Mouse (Mus musculus): ENCODE measurements around the gene Fat3. TPM values are rescaled to one million over a fixed set of nuclear protein-coding genes. Genes with fewer than 3 reads are reported as not detected.
A peak's percentile ranks its signal among the peaks of the same experiment; 100 is the strongest.

Fat3 gene
- total RNA-seq, 2 experiments from 2014 or later, result 31.5 to 33.1 TPM

DNA sequence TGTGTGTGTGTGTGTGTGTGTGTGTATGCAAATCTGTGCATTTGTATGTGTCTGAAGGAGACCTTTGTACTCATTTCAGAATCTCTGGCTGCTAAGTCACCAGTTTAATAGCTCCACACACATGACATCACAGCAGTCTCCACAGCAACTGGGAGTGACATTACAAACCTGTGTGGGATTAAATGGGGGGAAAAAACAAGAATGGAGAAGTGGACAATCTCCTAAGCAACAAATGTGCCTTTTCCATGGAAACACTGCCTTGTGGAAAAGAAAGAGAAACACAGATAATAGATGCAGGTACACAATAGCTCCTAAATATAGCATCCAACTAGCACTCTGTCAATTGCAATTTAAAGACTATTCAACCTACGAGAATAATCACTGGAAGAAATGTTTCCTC is 353.4 kb downstream of the Fat3 start:
- DNase-seq (ENCODE audit: low spot score in 2 of 2), result no peak

DNA sequence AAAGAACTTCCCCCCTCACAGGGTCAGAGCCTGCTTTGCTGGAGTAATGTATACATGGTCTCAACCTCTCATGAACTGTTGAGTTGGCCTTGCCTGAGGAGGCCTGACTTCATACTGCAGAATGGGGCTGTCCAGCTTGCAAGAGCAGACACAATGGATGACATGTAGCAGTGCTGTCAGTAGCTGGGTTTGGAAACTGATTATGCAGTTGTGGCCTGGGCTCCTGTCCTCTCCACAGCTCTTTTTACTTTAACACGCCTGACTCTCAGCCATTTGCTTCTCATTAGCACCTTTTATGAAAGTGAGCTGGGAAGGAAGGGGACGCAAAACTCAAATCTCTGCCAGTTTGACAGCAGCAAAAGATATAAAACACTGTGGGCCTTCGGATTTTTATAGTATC is 356.4 kb downstream of the Fat3 start:
- no peak for DNase-seq (ENCODE audit: low spot score in 2 of 2)

- no peak for DNase-seq (ENCODE audit: low spot score in 2 of 2)
These were observed 361.8 kb downstream of the Fat3 start for GRCm38 (mm10) chr9:16139300-16139699.

DNA sequence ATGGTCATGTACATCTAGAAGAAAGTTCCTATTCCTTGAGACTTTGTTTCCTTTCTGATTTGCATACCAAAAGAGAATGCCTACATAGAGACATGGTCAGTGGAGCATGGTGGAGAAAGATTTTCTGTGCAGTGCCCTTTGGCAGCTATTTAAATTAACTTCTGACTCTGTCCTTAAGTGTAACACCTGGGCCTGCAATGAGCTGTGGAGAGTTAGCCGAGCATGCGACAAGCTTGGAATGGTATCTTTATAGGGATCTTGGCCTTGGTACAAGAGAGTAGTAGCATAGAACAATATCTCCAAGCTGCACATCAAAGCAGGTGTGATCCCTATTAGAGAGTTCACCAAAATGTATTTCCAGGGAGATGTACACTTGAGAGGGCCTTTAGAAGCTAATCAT is 368.0 kb downstream of the Fat3 start:
- no peak for DNase-seq (ENCODE audit: low spot score in 2 of 2)

GRCm38 (mm10) chr9:16132594-16132993 is 368.5 kb downstream of the Fat3 start:
- DNase-seq (ENCODE audit: low spot score in 2 of 2), result no peak

DNA sequence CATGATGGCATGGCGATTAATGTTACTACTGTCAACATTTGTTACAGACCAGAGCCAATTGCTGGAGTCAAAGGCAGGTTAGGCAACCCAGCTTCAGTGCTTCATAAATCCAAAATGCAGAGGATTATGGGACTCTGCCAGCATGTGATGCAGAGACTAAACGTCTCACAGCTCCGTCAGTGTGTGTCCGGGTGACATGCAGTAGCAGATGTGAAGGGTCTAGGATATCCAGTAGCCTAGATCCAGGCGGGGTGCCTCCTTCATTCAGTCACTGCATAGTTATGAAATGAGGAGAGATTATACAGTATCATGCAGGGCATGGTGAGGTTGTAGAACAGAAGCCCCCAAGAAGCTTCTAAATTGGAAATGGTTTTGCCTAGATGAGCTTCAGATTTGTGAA is 379.3 kb downstream of the Fat3 start:
- no peak for DNase-seq (ENCODE audit: low spot score in 2 of 2)

- DNase-seq (ENCODE audit: low spot score in 2 of 2), result no peak
These were observed 386.1 kb downstream of the Fat3 start for GRCm38 (mm10) chr9:16114821-16115485.

GRCm38 (mm10) chr9:16113936-16114642 is 387.0 kb downstream of the Fat3 start:
- peak; percentile 87 to 94 for DNase-seq (ENCODE audit: low spot score in 2 of 2)

GRCm38 (mm10) chr9:16107900-16108299 is 393.2 kb downstream of the Fat3 start:
- DNase-seq (ENCODE audit: low spot score in 2 of 2), result no peak

DNA sequence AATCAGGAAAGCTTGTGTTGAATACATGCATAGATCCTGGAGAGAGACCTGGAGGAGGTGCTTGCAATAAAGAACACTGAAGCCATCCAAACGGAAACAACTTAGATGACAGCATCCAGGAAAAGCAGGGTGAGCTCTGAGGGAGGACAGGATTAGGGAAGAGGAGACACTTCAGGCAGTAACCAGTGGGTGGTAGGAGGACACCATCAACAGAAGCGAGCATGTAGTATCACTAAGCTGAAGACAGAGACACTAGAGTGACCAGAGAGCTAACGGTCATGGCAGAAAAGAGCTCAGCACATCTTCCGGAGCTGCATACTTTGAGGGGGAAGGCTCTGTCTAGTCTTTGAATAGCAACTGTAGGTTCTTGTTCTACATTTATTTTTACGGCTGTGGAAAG is 393.7 kb downstream of the Fat3 start:
- DNase-seq (ENCODE audit: low spot score in 2 of 2), result no peak

- DNase-seq (ENCODE audit: low spot score in 2 of 2), result no peak
These were observed 402.5 kb downstream of the Fat3 start for GRCm38 (mm10) chr9:16098553-16098952.

- DNase-seq (ENCODE audit: low spot score in 2 of 2), result peak in 1 of 2 experiments; percentile 27
These were observed 407.9 kb downstream of the Fat3 start for GRCm38 (mm10) chr9:16093047-16093668.

- DNase-seq (ENCODE audit: low spot score in 2 of 2), result no peak
These were observed 408.8 kb downstream of the Fat3 start for GRCm38 (mm10) chr9:16092051-16092967.

GRCm38 (mm10) chr9:16079292-16079691 is 421.8 kb downstream of the Fat3 start:
- DNase-seq (ENCODE audit: low spot score in 2 of 2), result no peak

GRCm38 (mm10) chr9:16074664-16075063 is 426.4 kb downstream of the Fat3 start:
- DNase-seq (ENCODE audit: low spot score in 2 of 2), result no peak

DNA sequence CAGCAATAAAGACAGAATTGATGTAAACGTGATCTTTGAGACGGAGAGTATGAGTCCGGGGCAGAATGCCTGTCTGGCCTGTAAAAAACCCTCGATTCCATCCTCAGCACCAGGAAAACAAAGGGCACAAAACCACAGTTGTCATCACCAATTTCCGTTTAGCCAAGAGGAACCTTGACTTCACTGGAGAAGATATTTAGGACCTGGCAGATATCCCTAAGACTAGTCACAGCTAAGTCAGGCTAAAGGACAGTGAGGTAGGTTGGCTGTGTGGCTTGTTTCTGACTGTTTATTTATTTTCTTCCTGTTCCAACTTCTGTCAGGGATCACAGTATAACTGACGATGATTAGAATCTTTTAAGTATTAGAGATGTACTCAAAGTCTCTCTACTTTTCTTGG is 427.0 kb downstream of the Fat3 start:
- no peak for DNase-seq (ENCODE audit: low spot score in 2 of 2)

- no peak for DNase-seq (ENCODE audit: low spot score in 2 of 2)
These were observed 437.6 kb downstream of the Fat3 start for GRCm38 (mm10) chr9:16063447-16063846.

- DNase-seq (ENCODE audit: low spot score in 2 of 2), result no peak
These were observed 438.6 kb downstream of the Fat3 start for GRCm38 (mm10) chr9:16062472-16062871.

DNA sequence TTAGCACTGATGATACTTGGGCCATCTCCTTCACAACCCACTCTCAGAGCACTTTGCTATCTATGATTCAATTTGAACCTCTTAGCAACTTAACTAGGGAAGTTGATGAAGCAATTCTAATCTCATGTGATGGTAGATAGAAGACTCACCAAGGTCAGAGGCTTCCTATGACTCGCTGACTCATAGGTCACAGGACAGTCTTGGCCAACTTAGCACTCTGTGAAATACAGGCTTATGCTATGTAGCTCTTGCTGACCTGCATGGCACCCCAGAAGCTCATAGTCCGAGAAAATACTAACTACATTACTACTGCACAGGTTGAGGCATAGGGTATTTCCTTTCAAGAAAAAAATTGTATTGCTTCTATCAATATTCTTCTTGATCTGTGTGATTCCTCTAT is 454.4 kb downstream of the Fat3 start:
- DNase-seq (ENCODE audit: low spot score in 2 of 2), result no peak

- no peak for DNase-seq (ENCODE audit: low spot score in 2 of 2)
These were observed 463.7 kb downstream of the Fat3 start for GRCm38 (mm10) chr9:16037375-16037774.

DNA sequence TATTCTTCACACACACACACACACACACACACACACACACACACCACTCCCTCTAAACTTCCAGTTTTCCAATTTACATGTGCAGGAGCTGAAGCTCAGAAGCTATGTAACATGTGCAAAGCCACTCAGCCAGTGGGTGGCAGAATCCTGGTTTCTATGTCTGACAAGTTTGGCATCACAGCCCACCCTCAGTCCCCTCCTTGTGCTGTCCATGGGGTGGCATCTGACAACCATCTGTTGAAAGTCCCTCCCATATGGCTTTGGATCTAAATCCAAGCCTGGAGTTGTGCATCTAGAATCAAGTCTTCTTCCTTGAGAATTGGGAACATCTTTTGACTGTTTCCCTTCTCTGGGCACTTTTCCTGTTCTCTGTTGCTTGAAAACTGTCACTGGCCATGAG is 464.7 kb downstream of the Fat3 start:
- DNase-seq (ENCODE audit: low spot score in 2 of 2), result peak; percentile 40 to 67

Measured in layer of hippocampus, adult 18-20 months (tissue).